Mouse (Mus musculus): ENCODE results near the gene Gm10320.

Gm10320 gene

GRCm38 (mm10) chr13:98469916-98470315 is 21.9 kb downstream of the Gm10320 start:
- DNase-seq (ENCODE audit: low spot score in 2 of 2): no peak

GRCm38 (mm10) chr13:98461467-98461866 is 30.3 kb downstream of the Gm10320 start:
- DNase-seq (ENCODE audit: low spot score in 2 of 2): no peak

- no peak for DNase-seq (ENCODE audit: low spot score in 2 of 2)
Observed at GRCm38 (mm10) chr13:98456398-98456797, 35.4 kb downstream of the Gm10320 start.

- DNase-seq (ENCODE audit: low spot score in 2 of 2): no peak
Observed at GRCm38 (mm10) chr13:98455646-98456045, 36.2 kb downstream of the Gm10320 start.

GRCm38 (mm10) chr13:98454224-98454967 is 37.4 kb downstream of the Gm10320 start:
- no peak for DNase-seq (ENCODE audit: low spot score in 2 of 2)

GRCm38 (mm10) chr13:98453146-98453545 is 38.7 kb downstream of the Gm10320 start:
- DNase-seq (ENCODE audit: low spot score in 2 of 2): no peak

GRCm38 (mm10) chr13:98448696-98449095 is 43.1 kb downstream of the Gm10320 start:
- no peak for DNase-seq (ENCODE audit: low spot score in 2 of 2)

- peak in 1 of 2 experiments; percentile 47 for DNase-seq (ENCODE audit: low spot score in 2 of 2)
Observed at GRCm38 (mm10) chr13:98447741-98448140, 44.1 kb downstream of the Gm10320 start.

GRCm38 (mm10) chr13:98445391-98446125 is 46.2 kb downstream of the Gm10320 start:
- peak in 1 of 2 experiments; percentile 19 for DNase-seq (ENCODE audit: low spot score in 2 of 2)

GRCm38 (mm10) chr13:98441001-98441400 is 50.8 kb downstream of the Gm10320 start:
- no peak for DNase-seq (ENCODE audit: low spot score in 2 of 2)

GRCm38 (mm10) chr13:98440293-98440952 is 51.4 kb downstream of the Gm10320 start:
- DNase-seq (ENCODE audit: low spot score in 2 of 2): no peak
